Mouse (Mus musculus): ENCODE data around the gene Sema4d.
"Not testable (repeated sequence)": the region's sequence is repeated elsewhere in the genome, so short reads cannot be mapped to it uniquely, and the experiment has no call there.

GRCm38 (mm10) chr13:51834024-51834423 is 40.5 kb upstream of the Sema4d start:
- peak; percentile 18; the same call in 1 of the 2 replicates for TF ChIP-seq CTCF (IDR thresholded peaks at IDR 0.05; ENCODE audit: low read depth)
- not testable (repeated sequence) for TF ChIP-seq EP300 (IDR thresholded peaks at IDR 0.05; ENCODE audit: low read depth)
